Mouse (Mus musculus): ENCODE results near the gene Cox7b2. TPM values are rescaled to one million over a fixed set of nuclear protein-coding genes. Genes with fewer than 3 reads are reported as not detected.
"Not testable (repeated sequence)": the region's sequence is repeated elsewhere in the genome, so short reads cannot be mapped to it uniquely, and the experiment has no call there.

Gene Cox7b2
- not detected for total RNA-seq (2021)

- intact Hi-C loops (cut with DNase I): no loop called here
- no peak for DNase-seq
Measured at GRCm38 (mm10) chr5:71548079-71548478, at the start of gene Cox7b2. TSS of gene Cox7b2 (minus strand) at chr5:71548205.

GRCm38 (mm10) chr5:71595321-71595720 lies 47.3 kb upstream of the Cox7b2 start:
- DNase-seq: no peak
- intact Hi-C loops (cut with DNase I): no loop called here

DNA sequence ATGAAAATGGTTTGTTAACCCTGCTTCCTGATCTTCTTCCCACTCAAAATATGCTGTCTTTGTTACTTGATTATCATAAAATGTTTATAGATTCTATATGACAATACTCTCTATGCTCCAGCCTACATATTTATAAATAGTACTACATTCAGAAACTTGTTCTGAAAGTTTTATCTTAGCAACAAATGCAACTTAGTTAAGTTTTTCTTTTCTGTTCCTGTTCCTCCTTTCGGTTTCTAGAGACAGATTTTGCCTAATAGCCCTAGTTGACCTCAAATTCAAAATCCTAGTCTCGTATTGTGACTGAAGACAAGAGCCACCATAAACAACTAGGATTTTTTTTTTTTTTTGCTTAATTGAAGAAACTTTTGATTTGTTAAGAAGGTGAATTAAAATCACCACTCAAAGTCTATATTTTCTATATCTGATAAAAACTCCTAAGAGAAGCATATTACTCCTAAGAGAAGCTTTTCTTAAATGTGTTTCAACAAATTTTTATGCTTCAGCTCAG lies 45.8 kb upstream of the Cox7b2 start:
- intact Hi-C loops (cut with DNase I): no loop called here
- DNase-seq: no peak

DNA sequence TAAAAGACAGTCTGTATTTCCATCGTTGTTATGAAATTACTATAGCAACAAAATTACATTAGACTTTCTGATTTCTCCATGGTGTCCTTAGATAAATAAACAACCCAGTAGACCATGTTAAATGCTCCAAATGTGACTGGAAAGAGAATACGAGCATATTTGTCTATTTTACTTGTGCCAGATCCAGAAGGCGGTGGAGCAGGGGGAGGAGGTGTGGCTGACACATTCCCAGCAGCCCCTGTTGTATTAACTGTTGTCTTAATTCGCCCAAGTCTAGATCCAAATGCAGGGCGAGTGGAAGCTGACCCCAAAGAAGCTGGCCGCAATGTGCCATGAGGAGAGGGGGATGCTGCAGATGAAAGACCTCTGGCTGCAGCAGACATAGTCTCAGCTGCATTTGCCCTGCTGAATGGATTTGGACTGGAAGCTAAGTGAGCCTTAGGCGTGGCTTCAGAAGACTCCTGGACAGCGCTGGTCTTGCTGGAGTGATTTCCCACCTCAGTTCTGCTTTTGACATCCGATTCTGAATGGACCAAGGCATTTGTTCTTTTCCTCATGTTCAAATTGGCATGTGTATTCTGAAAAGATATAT lies 23.7 kb upstream of the Cox7b2 start:
- intact Hi-C loops (cut with DNase I): no loop called here
- peak; percentile 10 for DNase-seq

GRCm38 (mm10) chr5:71545554-71545953 lies 2.5 kb downstream of the Cox7b2 start:
- DNase-seq: no peak
- intact Hi-C loops (cut with DNase I): no loop called here

GRCm38 (mm10) chr5:71525486-71525885 lies 22.5 kb downstream of the Cox7b2 start:
- DNase-seq; intact Hi-C loops (cut with DNase I): not testable (repeated sequence)

GRCm38 (mm10) chr5:71502058-71502678 lies 45.8 kb downstream of the Cox7b2 start:
- DNase-seq: peak; percentile 76
- intact Hi-C loops (cut with DNase I): loop anchor here (2.0 to 10.0 kb wide), 4 partner anchors 203 to 1253 kb away; partner anchors contain the start of gene Txk

- intact Hi-C loops (cut with DNase I): no loop called here
- DNase-seq: peak; percentile 9
Measured at GRCm38 (mm10) chr5:71495621-71496020, 52.4 kb downstream of the Cox7b2 start.

DNA sequence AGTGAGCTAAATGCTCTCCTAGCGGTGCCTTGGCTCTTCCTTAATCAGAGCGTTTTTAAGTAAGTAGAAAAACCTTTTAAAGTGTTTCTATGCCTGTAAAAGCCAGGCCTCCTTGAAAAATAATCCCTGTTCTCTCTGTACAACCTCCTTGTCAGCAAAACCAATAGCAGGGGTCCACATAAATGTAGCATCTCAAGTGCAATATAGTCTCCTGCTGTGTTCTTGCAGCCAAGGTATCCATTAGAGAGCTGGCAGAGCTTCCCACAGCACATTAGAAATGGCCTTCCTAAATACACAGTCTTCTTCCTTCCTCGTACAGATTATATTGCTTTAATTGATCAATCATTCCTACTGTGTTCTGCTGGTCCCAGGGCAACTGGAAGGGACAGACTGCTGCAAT lies 91.0 kb downstream of the Cox7b2 start:
- DNase-seq: no peak
- intact Hi-C loops (cut with DNase I): no loop called here

DNA sequence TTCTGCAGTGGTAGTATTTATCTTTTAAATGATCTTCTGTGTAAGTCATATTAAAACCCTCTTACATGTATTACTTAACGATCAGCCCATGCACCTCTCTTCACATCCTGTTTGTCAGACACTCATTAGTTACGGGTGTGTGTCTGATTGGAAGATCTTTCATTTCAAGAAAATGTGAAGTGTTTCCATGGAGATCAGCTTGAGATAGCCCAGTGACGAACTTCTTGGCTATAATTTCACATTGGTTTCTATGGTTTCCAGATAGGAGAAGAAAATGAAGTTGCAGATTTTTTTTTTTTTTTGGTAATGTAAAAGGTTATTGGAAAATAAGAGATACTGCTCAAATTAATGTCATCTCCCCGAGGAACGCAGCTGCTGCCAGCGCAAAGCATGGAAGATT lies 107.8 kb downstream of the Cox7b2 start:
- no peak for DNase-seq
- intact Hi-C loops (cut with DNase I): no loop called here

Other genes starting within 250 kb of the Cox7b2 start
- 10 to 100 TPM; 47.5 to 52.3 TPM for gene Gabrb1, start 109.9 kb upstream of the Cox7b2 start, total RNA-seq (2021)
- gene Gabra4, start 110.1 kb upstream of the Cox7b2 start, total RNA-seq (2021): 10 to 100 TPM; 22.1 to 23.9 TPM